Mouse (Mus musculus) embryonic fibroblast, embryonic 13.5 days (primary cell): Measurements from ENCODE around the gene Josd2. TPM values are rescaled to one million over a fixed set of nuclear protein-coding genes. Genes with fewer than 3 reads are reported as not detected.

Experiments used
- H3K27ac ChIP-seq: 2 replicates; pipeline ENCODE4 v1.5.1; 2012; ENCODE audit warnings: low read length, control low read depth, inconsistent platforms; ENCODE audit not compliant: insufficient read depth
- H3K4me1 ChIP-seq: 2 replicates; pipeline ENCODE4 v1.6.1; 2011; ENCODE audit warnings: low read length; ENCODE audit not compliant: control insufficient read depth, insufficient read depth
- H3K4me3 ChIP-seq: 2 replicates; pipeline ENCODE4 v1.5.1; 2011; ENCODE audit warnings: mild to moderate bottlenecking, control low read depth, low read length; ENCODE audit not compliant: insufficient read depth
- CTCF ChIP-seq: IDR thresholded peaks from 2 replicates; pipeline ENCODE4 v1.5.1; 2011; ENCODE audit warnings: mild to moderate bottlenecking, control low read depth, low read length, moderate library complexity, borderline replicate concordance; ENCODE audit not compliant: insufficient read depth
- POLR2A ChIP-seq: IDR thresholded peaks from 2 replicates; pipeline ENCODE4 v1.6.1; 2011; ENCODE audit warnings: low read depth, mild to moderate bottlenecking, control low read depth, low read length, moderate library complexity
- polyA plus RNA-seq: library from polyadenylated mRNA; stranded (reverse); fragments of >200 nt; gene quantifications from 2 replicates; pipeline ENCODE4 v1.2.4, GENCODE M21; 2011; ENCODE audit warnings: low read depth; ENCODE audit not compliant: missing spikeins, insufficient read length

Gene Josd2
- polyA plus RNA-seq, 1 experiment, result 53.9 TPM

GRCm38 (mm10) chr7:44498922-44499321 lies 31.1 kb downstream of the Josd2 start:
- no peak overlapping the region for H3K4me3 ChIP-seq
- peaks cover 6% of the 10 kb centered on the region; the same call in 1 of the 2 replicates for H3K4me1 ChIP-seq
- H3K27ac ChIP-seq, result no peak overlapping the region
- TF ChIP-seq POLR2A, result no peak
- no peak for TF ChIP-seq CTCF

- TF ChIP-seq CTCF (no peak), POLR2A (peak; percentile 32; the same call in 1 of the 2 replicates)
- Histone ChIP-seq H3K4me3 (no peak overlapping the region), H3K4me1 (peaks cover 5% of the 10 kb centered on the region; the same call in 1 of the 2 replicates), H3K27ac (no peak overlapping the region)
These were observed 32.3 kb downstream of the Josd2 start for GRCm38 (mm10) chr7:44500046-44500445.

DNA sequence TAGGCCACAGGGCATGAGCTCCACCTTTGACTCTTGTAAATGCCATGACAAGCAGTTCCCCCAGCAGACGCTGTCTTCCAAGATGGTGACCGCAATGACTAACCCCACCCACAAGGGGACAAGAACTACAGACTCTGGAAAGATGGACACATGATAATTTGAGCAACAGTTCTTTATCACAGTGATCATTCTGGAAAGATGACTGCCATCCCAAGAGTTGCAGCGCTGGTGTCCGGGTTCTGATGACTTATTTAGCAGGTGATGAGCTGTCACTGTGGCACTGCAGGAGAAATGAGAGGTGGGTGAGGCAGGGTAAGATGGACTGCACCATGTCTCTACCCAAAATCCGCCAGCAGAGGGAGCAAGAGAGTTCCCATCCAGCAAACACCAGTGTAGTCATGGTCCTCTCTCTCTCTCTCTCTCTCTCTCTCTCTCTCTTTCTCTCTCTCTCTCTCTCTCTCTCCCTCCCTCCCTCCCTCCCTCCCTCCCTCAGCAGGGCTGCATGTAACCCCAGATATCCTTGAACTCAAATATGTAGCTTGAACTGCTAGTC lies 33.9 kb downstream of the Josd2 start:
- Histone ChIP-seq H3K4me3 (no peak overlapping the region), H3K4me1 (no peaks in the 10 kb centered on the region), H3K27ac (no peak overlapping the region)
- TF ChIP-seq CTCF (peak; percentile 67; the same call in 1 of the 2 replicates), POLR2A (no peak)

DNA sequence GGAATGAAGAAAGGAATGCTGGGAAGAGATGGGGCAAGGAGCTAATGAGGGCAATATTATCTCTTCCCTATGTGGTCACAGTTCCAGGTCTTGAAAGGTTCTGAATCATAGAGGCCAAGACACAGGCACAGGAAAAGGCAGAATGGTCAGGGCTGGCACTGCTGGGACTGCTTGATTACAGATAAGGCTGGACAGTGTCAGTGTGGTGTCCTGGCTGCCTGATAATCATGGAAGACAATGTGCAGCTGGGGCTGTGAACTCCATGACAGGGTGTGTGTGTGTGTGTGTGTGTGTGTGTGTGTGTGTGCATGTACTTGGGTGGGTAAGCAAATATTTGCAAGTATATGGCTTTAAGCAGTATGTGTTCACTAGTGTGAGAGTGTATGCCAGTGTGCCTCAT lies 39.7 kb downstream of the Josd2 start:
- TF ChIP-seq CTCF, result no peak
- TF ChIP-seq POLR2A, result no peak
- Histone ChIP-seq H3K4me3 (no peak overlapping the region), H3K27ac (no peak overlapping the region), H3K4me1 (no peaks in the 10 kb centered on the region)

DNA sequence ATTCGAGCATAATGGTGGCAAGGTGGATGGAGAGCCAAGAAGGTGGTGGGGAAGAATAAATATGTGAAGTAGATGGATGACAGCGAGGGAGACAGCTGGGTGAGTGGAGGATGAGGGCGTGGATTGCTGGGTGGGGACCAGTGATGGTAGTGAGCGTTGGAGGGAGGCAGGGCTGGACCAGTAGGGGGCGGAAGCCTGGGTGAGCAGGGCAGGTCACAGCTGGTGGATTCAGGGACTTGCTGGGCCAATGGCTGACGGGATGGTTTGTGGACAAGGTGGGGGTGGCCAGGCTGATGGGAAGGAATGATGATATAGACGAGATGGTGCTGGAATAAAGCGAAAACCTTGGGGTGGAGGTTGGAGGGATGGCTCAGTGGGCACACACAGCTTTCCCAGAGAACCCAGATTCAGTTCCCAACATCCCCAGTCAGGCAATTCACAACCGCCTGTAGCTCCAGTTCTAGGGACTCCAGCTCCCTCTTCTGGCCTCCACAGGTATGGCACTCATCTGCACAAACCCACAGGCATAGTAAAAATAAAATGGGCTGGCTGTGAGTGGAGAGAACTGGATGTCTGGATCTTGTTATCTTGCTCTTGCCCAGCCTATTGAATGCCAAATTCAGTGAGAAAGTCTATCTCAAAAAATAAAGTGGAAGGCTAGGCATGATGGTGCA lies 51.6 kb downstream of the Josd2 start:
- TF ChIP-seq POLR2A, result no peak
- TF ChIP-seq CTCF, result 0 out of 2 replicates have a peak, but pooled peaks have one; percentile 4
- Histone ChIP-seq H3K27ac (no peak overlapping the region), H3K4me3 (no peak overlapping the region), H3K4me1 (no peaks in the 10 kb centered on the region)

GRCm38 (mm10) chr7:44520990-44521389 lies 53.2 kb downstream of the Josd2 start:
- H3K4me1 ChIP-seq, result 0 out of 2 replicates have a peak, but pooled peaks cover 5% of the 10 kb centered on the region
- TF ChIP-seq CTCF (no peak), POLR2A (no peak)

More at GRCm38 (mm10) chr7:44520990-44521389, 53.2 kb downstream of the Josd2 start:
- H3K4me3 ChIP-seq, result no peak overlapping the region
- no peak overlapping the region for H3K27ac ChIP-seq

Other genes starting within 250 kb of the Josd2 start
- gene Klk1, start 242.6 kb upstream of the Josd2 start, polyA plus RNA-seq, result not detected in 2 replicates
- gene Gm36864, start 231.8 kb upstream of the Josd2 start, polyA plus RNA-seq, result not detected in 2 replicates
- 0.75 and 1.1 TPM in 2 replicates for gene 1700028J19Rik, start 221.3 kb upstream of the Josd2 start, polyA plus RNA-seq
- 71.4 and 78.0 TPM in 2 replicates for gene 2410002F23Rik, start 221.3 kb upstream of the Josd2 start, polyA plus RNA-seq
- not detected in 2 replicates for gene Acp4, start 210.6 kb upstream of the Josd2 start, polyA plus RNA-seq
- not detected in 2 replicates for gene Gm15517, start 206.5 kb upstream of the Josd2 start, polyA plus RNA-seq
- 2.6 and 13.4 TPM in 2 replicates for gene Clec11a, start 161.1 kb upstream of the Josd2 start, polyA plus RNA-seq
- gene Shank1, start 157.7 kb upstream of the Josd2 start, polyA plus RNA-seq, result 1.1 and 2.6 TPM in 2 replicates
- 0.18 and 0.25 TPM in 2 replicates for gene Syt3, start 83.9 kb upstream of the Josd2 start, polyA plus RNA-seq
- not detected in 2 replicates for gene 1700008O03Rik, start 82.2 kb upstream of the Josd2 start, polyA plus RNA-seq
- 0.32 TPM in 1 of 2 replicates, not detected in the other for gene Lrrc4b, start 39.0 kb upstream of the Josd2 start, polyA plus RNA-seq
- not detected in 2 replicates for gene Aspdh, start 2.6 kb upstream of the Josd2 start, polyA plus RNA-seq
- gene Emc10, start 28.5 kb downstream of the Josd2 start, polyA plus RNA-seq, result 100 and 111 TPM in 2 replicates
- gene Fam71e1, start 28.6 kb downstream of the Josd2 start, polyA plus RNA-seq, result 2.7 and 4.4 TPM in 2 replicates
- gene Mybpc2, start 56.7 kb downstream of the Josd2 start, polyA plus RNA-seq, result not detected in 2 replicates
- gene Spib, start 64.1 kb downstream of the Josd2 start, polyA plus RNA-seq, result not detected in 2 replicates
- 21.1 and 23.7 TPM in 2 replicates for gene Pold1, start 80.9 kb downstream of the Josd2 start, polyA plus RNA-seq
- gene Nr1h2, start 86.0 kb downstream of the Josd2 start, polyA plus RNA-seq, result 55.1 and 58.4 TPM in 2 replicates
- gene Napsa, start 104.4 kb downstream of the Josd2 start, polyA plus RNA-seq, result not detected in 2 replicates
- gene Kcnc3, start 122.7 kb downstream of the Josd2 start, polyA plus RNA-seq, result 0.27 and 0.51 TPM in 2 replicates
- not detected in 2 replicates for gene Myh14, start 202.9 kb downstream of the Josd2 start, polyA plus RNA-seq
- not detected in 2 replicates for gene Izumo2, start 240.8 kb downstream of the Josd2 start, polyA plus RNA-seq